Mouse (Mus musculus): ENCODE measurements around the gene Zer1. TPM values are rescaled to one million over a fixed set of nuclear protein-coding genes. Genes with fewer than 3 reads are reported as not detected.
"Not testable (repeated sequence)": the region's sequence is repeated elsewhere in the genome, so short reads cannot be mapped to it uniquely, and the experiment has no call there.

The Zer1 gene
- 43.1 and 46.3 TPM in 2 replicates for total RNA-seq (2017)

DNA sequence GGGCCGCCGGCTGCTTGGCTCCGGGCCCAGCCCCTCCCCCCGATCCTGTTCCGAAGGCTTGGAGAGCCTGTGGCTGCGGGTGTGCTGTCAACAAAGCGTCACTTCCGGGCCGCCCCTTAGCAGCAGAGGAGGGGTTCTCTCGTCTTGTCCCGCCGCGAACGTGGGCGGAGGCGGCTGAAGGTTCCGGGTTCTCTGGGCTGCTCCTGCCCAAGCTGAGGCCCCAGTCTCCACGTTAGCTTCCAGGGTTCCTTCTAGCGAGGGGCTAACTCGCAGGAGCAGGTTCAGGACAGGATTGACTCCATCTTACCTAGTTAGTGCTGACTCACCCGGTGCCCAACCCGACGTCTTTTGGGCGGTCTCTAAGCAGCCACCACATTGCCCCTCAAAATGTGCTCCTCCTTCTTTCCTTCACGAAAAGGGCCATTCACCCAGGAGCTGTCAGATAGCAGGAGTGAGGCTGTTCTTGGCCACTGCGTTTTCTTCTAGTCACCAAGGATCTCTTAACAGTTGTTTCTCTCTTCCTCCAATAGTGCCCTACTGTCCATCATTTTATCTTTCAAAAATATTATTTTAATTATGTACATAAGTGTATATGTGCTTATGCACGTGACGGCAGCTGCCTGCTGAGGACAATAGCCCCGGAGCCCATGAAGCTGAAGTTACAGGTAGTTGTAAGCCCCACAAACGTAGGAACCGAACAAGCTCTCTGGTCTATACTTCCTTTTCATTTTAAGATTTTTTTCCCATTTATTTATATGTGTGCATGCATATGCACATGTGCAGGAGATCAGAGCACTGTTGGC, at the start of gene Zer1:
Gene Zer1, minus strand, starts transcription at position 114 of the 803 bp plus-strand sequence.
- ATAC-seq (ENCODE audit: extremely low read depth, insufficient number of reproducible peaks, low FRiP score, poor library complexity, severe bottlenecking) = peak; percentile 92

DNA sequence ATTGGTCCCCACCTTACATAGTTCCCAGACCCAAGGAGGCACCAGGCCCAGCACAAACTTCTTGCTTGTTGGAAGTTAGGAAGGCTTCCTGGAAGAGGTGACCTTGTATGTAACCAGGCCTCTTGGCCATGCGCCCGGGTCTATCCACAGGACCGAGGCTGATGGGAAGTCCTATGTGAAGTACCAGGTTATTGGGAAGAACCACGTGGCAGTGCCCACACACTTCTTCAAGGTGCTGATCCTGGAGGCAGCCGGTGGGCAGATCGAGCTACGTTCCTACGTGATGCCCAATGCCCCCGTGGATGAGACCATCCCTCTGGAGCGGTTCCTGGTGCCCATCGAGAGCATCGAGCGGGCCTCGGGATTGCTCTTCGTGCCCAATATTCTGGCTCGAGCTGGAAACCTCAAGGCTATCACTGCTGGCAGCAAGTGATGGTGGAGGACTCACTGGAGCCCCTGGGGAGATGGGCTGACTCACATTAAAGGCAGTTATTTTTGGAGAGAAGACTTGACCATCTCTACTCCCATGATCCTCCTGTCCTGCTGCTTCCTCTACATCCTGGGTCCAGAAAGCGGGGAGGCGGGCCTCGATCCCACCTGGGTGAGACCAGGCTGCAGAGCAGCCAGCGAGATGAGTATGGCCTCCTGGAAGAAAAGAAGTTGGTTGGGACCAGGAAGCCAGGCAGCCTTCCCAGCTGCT, 49.3 kb upstream of the Zer1 start:
- ATAC-seq (ENCODE audit: extremely low read depth, insufficient number of reproducible peaks, low FRiP score, poor library complexity, severe bottlenecking) = no peak

DNA sequence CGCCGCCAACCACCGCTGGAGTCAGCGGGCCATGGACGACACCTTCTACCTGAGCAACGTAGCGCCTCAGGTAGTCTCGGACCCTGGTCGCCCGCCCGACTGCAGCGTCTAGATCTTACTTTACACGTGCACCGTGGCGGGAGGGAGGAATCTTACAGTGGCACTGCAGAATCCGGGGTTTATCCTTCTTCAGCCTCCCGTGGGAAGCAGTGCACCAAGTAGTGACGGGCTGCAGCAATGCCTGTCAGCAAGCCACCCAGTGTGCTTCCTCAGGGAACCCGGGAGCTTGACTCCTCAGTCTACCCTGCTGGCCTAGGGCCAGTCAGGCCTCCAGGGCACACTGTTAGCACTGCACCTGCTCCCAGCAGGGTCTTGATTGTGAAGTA, 47.6 kb upstream of the Zer1 start:
- no peak for ATAC-seq (ENCODE audit: extremely low read depth, insufficient number of reproducible peaks, low FRiP score, poor library complexity, severe bottlenecking)

DNA sequence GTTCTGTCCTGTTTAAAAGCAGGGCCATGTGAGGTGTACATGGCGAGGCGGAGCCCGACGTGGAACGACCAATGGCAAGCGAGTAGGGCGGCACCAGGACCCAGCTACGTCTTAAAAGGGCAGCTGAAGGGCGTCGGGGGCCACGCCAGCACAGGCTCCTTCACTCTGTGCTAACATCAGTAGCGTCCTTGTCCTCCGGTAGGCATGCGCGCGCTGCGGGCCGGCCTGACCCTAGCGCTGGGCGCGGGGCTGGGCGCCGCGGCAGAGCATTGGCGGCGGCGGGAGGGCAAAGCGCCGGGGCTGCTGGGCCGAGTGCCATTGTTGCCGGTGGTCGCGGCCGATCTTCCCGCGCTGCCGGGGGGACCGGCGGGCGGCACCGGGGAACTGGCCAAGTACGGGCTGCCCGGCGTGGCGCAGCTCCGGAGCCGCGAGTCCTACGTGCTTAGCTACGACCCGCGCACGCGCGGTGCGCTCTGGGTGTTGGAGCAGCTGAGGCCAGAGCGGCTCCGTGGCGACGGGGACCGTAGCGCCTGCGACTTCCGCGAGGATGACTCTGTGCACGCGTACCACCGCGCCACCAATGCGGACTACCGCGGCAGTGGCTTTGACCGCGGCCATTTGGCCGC, 47.1 kb upstream of the Zer1 start, which contains the start of gene Endog:
Gene Endog, plus strand, starts transcription at position 123 of the 626 bp plus-strand sequence.
- ATAC-seq (ENCODE audit: extremely low read depth, insufficient number of reproducible peaks, low FRiP score, poor library complexity, severe bottlenecking) = peak; percentile 83

DNA sequence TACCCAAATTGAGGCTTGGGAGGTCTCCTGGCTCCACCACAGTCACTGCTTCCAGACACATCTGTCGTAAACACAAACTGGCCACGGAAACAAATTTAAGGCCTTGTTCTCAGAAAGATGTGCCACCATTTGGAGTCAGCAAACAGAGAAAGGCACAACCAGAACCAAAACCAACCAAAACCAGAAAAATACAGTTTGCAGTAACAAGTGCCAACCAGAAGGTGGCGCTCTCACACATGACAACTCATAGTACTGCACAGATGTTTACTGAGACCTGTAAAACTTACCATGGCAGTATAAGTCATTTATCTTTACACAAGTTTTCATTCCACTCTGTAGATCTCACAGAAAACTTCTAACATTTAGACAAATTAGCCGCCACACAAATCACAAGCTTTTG, 42.3 kb upstream of the Zer1 start:
- ATAC-seq (ENCODE audit: extremely low read depth, insufficient number of reproducible peaks, low FRiP score, poor library complexity, severe bottlenecking) = no peak

DNA sequence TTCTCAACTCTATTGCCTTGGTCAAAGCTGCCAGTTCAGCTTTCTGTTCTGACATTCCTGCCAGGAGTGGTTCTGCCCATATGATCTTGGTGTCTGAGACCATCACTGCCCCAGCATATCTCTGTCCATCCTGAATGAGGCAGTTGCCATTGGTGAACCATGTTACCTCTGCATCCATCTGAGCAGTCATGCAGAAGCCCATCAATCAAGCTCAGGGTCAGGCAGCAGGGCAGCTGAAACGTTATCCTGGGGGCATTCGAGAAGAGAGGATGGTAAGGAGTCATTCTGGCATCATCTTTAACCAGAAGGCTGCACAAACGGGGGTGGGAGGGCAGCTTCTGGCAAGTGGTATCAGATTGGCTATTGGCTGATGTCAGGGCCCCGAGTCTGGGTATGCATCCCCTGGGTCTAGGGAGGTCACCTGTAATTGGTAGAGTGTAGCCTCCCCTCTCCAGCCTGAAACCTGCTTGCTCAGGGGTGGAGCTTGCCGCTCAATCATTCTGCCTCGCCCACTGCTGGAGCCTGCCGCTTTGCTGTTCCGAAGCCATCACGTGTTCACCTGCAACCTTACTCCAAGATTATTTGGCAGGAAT, 40.1 kb upstream of the Zer1 start:
- no peak for ATAC-seq (ENCODE audit: extremely low read depth, insufficient number of reproducible peaks, low FRiP score, poor library complexity, severe bottlenecking)

DNA sequence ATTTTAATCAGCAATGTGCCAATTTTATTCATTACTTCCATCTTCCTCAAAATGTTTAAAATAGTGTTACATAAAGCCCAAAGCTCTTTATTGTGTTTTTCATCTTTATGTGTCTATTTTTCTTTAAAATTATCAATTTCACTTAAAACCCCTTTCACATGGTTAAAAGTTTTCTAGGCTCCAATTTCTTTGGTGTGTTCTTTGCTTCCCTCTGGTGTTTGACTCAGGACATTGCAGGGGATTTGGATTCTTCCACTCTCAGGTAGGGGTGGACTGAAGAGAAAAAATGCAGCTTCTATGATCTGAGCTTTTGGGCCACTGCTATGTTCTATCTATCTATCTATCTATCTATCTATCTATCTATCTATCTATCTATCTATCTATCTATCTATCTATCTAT, 37.4 kb upstream of the Zer1 start:
- ATAC-seq (ENCODE audit: extremely low read depth, insufficient number of reproducible peaks, low FRiP score, poor library complexity, severe bottlenecking) = peak; percentile 74

DNA sequence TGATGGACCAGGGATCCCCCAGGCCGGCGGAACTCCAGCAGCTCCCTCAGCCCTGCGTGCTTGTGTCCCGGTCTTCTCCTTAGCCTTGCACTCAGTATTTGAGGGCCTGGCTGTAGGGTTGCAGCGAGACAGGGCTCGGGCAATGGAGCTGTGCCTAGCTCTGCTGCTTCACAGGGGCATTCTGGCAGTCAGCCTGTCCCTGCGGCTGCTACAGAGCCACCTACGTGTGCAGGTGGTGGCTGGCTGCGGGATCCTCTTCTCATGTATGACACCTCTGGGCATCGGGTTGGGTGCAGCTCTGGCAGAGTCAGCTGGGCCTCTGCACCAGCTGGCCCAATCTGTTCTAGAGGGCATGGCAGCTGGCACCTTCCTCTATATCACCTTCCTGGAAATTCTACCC, 35.5 kb upstream of the Zer1 start:
- ATAC-seq (ENCODE audit: extremely low read depth, insufficient number of reproducible peaks, low FRiP score, poor library complexity, severe bottlenecking) = not testable (repeated sequence)

DNA sequence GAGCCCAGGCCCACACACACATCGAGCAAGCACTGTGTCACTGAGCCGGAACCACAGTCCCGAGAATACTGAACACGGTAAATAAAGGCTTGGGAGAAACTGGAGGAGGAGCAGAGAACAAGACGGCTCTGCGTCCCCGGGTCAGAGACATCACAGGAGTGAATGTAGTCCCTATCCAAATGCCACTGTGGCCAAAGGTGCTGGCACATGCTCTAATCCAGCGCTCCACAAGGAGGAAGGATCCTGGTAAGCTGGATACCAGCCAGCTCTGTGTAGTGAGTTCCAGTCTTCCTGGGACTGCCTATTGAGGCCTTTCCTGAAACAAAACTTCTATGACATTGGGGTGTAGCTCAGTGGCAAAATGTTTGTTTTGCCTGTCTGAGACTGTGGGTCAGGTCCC, 28.2 kb upstream of the Zer1 start:
- no peak for ATAC-seq (ENCODE audit: extremely low read depth, insufficient number of reproducible peaks, low FRiP score, poor library complexity, severe bottlenecking)

DNA sequence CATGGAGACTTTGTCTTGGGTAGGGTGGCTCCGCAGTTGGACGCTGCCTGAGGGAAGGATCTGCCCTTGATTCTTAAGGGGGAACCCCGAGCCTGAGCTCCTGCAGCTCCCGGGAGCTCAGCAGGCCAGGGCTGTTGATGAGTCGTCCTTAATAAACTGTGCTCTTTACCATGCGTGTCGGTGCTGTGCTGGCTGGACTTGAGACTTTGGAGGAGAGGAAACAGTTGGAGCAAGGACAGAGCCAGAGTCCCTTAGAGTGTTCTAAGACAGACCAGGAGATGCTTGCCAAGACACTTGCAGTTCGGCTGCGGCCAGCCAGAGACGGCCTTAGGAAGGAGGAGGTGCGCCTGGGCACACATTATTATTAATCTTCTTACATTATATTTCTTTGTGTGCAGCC, 27.5 kb upstream of the Zer1 start:
- ATAC-seq (ENCODE audit: extremely low read depth, insufficient number of reproducible peaks, low FRiP score, poor library complexity, severe bottlenecking) = no peak

DNA sequence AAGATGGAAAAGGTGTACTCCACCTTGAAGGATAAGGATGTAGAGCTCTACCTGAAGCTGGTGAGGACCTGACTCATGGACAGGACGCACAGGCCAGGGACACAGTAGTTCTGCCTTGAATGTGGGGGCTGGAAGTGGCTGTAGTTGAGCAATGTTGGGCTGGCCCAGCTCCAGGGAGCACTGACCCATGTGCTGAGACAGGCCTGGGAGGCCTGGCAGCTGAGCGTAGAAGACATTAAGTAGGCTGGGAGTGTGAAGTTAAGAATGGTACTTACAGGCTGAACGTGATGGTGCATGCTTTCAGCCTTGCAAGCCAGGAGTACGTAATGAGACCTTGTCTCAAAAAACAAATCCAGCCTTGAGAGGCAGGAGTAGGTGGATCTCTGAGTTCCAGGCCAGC, 23.1 kb upstream of the Zer1 start:
- ATAC-seq (ENCODE audit: extremely low read depth, insufficient number of reproducible peaks, low FRiP score, poor library complexity, severe bottlenecking) = no peak

DNA sequence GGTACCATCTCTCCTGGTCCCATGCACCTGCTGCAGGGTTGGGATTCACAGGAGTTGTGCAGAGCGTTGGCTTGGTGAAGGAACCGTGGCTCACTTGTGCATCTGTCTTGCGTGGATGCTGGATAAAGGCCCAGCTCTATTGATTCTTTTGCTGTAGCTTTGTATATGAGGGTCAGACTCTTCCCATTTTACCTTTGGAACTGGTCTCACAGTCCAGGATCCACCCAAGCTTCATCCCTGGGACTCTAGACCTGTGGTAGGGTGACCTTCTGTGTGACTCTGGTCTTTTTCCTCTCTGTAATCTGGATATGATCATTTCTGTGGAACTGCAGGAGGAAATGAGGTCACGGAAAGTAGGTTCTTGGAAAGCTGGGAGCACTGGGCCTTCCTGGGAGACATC, 20.1 kb upstream of the Zer1 start:
- ATAC-seq (ENCODE audit: extremely low read depth, insufficient number of reproducible peaks, low FRiP score, poor library complexity, severe bottlenecking) = no peak

DNA sequence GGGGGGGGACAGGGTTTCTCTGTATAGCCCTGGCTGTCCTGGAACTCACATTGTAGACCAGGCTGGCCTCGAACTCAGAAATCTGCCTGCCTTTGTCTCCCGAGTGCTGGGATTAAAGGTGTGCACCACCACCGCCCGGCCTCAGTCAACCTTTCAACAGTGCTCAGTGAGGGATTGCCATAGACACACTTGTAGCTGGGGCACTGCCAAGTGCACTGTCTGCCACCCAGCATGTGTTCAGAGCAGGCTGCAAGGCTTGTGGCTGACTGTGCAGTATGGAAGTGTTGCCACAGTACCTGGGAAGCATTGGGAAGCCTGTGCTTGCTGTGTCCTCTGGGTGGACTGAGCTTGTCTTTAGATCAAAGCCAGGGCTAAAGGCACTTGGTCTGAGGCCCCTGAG, 15.6 kb upstream of the Zer1 start:
- not testable (repeated sequence) for ATAC-seq (ENCODE audit: extremely low read depth, insufficient number of reproducible peaks, low FRiP score, poor library complexity, severe bottlenecking)

DNA sequence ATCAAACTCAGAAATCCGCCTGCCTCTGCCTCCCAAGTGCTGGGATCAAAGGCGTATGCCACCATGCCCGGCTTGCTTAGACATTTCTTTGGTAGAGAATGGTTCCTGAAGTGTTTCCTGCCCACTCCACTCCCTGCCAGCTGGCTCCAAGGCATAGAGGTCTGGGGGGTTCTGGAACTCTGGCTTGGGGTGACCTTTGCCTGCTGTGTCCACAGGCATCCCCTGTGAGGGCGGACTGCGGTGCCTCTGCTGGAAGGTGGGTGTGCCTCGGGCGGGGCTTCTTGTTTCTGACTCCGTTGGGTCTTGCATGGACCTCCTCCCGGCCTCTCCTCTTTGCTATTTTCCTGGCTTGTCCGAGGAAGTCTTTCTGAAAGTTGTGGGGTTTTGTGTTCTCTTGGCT, 12.1 kb upstream of the Zer1 start:
- no peak for ATAC-seq (ENCODE audit: extremely low read depth, insufficient number of reproducible peaks, low FRiP score, poor library complexity, severe bottlenecking)

DNA sequence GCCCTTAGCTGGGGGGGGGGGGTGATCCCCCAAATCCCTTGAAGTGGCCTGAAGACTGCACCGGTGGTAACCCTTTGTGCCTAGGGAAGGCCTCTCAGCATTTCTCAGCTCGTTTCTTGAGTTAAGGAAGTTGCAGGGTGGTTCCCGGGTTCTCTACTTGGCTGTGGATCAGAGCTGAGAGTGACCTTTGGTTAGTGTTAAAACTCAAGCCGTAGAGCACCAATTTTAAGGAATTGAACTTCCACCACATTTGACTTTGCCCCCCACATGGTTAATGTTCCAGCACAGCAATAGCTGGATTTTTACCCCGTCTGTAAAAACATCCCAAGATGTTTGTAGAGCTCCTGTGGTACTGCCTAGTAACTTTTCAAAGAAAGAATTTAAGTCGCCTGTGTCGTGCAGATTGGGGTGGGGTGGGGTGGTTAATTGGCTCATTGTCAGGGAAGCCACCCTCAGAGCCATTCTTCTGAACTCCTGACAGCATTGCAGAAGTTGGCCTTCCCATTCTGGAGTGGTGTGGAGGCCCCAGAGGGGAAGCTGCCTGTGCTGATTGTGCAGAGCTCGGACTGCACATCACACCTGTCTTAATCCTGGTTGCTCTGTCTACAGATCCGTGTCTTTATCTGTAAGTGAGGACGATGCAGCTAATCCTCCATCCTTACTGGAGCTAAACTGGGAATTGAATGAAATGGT, 10.7 kb upstream of the Zer1 start:
- no peak for ATAC-seq (ENCODE audit: extremely low read depth, insufficient number of reproducible peaks, low FRiP score, poor library complexity, severe bottlenecking)

DNA sequence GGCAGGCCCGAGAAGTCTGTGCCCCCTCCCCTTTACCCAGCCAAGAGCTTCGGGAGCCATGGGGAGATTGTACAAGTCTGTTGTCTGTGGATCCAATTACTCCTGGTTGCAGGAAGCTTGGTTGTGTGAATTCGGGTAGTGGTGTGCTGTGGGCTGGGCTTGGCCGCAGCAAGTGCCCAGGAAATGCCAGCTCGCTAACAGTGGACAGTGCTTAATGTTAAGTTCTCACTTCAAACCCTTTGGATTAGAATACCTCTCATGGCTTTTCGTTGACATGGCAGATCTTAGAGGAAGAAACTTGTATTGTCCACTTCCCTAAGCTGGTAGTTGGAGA, 10.0 kb upstream of the Zer1 start:
- no peak for ATAC-seq (ENCODE audit: extremely low read depth, insufficient number of reproducible peaks, low FRiP score, poor library complexity, severe bottlenecking)

DNA sequence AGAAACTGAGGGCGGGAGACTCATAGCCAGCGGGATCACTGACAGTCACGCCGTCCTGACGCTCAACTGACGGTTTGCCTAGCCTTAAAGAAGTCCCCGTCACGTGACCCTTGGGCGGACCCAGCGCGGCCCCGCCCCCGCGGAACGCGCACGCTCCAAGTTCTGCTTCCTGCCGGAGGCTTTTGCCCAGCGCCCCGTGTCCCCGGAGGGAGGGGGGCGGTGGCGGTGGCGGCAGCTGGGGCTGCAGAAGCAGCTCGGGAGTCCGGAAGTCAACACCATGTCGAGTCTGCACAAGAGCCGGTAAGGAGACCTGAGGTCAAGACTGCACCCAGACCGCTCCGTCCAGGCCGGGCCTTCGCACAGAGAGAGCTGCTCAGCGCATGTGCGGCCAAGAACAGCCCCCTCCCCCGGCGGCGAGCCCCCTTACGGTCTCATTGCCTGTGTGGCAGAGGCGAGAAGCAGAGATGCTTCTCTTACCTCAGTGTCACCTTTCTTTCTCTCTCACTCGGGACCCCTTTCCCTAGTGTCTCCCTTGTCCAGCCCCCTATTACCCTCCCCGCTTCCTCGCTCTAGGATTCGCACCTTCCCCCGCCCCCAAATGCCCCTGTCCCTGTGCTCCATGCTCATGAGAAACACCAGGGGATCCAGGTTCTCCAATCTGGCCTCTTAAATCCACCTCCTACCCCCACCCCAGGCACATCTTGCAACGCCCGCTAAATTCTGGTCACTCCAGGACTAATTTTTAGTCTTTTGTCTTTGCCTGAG, 9.4 kb upstream of the Zer1 start, which contains the start of gene Tbc1d13:
Gene Tbc1d13, plus strand, starts transcription at position 134 of the 765 bp plus-strand sequence.
- ATAC-seq (ENCODE audit: extremely low read depth, insufficient number of reproducible peaks, low FRiP score, poor library complexity, severe bottlenecking) = peak; percentile 88

DNA sequence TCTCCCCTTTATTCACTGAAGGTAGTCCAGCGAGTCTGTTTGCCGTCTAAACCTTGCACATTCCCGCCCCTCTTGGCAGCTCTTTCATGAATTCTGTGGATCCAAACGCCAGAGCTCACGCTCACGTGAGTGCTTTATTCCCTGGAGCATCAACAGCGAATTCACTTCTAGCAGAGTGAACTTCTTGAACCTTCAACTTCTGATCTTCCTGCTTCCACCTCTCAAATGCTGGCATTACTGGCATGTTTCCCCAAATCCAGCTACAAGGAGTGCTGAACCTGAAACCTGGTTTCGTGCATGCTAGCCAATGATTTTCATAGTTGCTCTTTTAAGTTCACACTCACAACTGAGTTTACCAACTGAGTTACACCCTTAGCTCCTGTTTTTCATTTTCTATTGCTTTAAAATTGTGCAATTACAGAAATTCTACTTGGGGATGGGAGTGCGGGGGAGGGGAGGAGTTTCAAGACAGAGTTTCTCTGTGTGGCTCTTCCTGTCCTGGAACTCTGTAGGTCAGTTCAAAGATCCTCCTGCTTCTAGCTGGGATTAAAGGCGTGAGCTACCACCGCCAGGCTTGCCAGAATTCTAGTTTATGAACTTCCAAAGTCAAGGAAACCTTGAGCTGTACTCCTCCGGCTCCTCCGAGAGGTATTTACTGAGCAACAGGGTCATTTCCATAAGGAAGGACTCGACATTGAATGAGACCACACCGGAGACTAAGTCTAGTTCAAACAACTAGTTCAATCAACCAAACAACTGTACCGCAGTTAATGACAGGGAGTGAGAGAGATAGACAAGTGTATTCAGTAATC, 8.6 kb upstream of the Zer1 start:
- no peak for ATAC-seq (ENCODE audit: extremely low read depth, insufficient number of reproducible peaks, low FRiP score, poor library complexity, severe bottlenecking)

Measured in neutrophil, adult 5-6 weeks (primary cell).